Mouse (Mus musculus) E14TG2a.4 (cell line): ENCODE results near the gene Zdhhc18.

Experiments used
- H3K27me3 ChIP-seq: 2 replicates; pipeline ENCODE4 v1.6.1; 2014; ENCODE audit warnings: low read length, control low read depth; ENCODE audit not compliant: insufficient read depth
- H3K36me3 ChIP-seq: 2 replicates; pipeline ENCODE4 v1.6.1; 2014; ENCODE audit warnings: low read length, control low read depth; ENCODE audit not compliant: insufficient read depth
- H3K4me1 ChIP-seq: replicated peaks from 2 replicates; pipeline ENCODE4 v1.6.1; 2014; ENCODE audit warnings: low read depth, low read length, control low read depth
- H3K4me3 ChIP-seq: replicated peaks from 2 replicates; pipeline ENCODE4 v1.5.1; 2014; ENCODE audit warnings: mild to moderate bottlenecking, low read length
- H3K9me3 ChIP-seq: 2 replicates; pipeline ENCODE4 v1.6.1; 2014; ENCODE audit warnings: low read length, control low read depth
- NANOG ChIP-seq: IDR thresholded peaks from 2 replicates; pipeline ENCODE4 v1.6.1; 2014; ENCODE audit warnings: borderline replicate concordance, low read length, mixed read lengths
- POU5F1 ChIP-seq: IDR thresholded peaks from 2 replicates; pipeline ENCODE4 v1.6.1; 2014; ENCODE audit warnings: low read length, borderline replicate concordance

Gene Zdhhc18

GRCm38 (mm10) chr4:133557041-133557717, 92.8 kb downstream of the Zdhhc18 start:
- TF ChIP-seq POU5F1 (no peak), NANOG (no peak)
- Histone ChIP-seq H3K27me3 (peaks cover 31% of the 10 kb centered on the region), H3K36me3 (no peaks in the 10 kb centered on the region), H3K4me3 (no peak overlapping the region), H3K9me3 (no peaks in the 10 kb centered on the region), H3K4me1 (peaks cover 33% of the 10 kb centered on the region)
